Mouse (Mus musculus) heart, postnatal 0 days (tissue): ENCODE measurements around the gene Pou2f1. TPM values are rescaled to one million over a fixed set of nuclear protein-coding genes. Genes with fewer than 3 reads are reported as not detected.

Source experiments
- ATAC-seq: fragments of 200-750 bp; cut with Nextera tagmentation; 2 replicates; pipeline ENCODE4 v1.8.0; 2017; ENCODE audit warnings: low read depth, moderate number of reproducible peaks, moderate library complexity; ENCODE audit not compliant: insufficient read depth
- DNase-seq: peaks from one replicate; pipeline ENCODE4 v3.0.0-alpha.2; 2016; ENCODE audit warnings: low spot score
- H3K27ac ChIP-seq: fragments of 300-500 bp; sonication (generic); 2 replicates; pipeline ENCODE4 v1.5.1; 2014; ENCODE audit warnings: low read depth, mild to moderate bottlenecking
- H3K27me3 ChIP-seq: fragments of 300-500 bp; sonication (generic); 2 replicates; pipeline ENCODE4 v1.6.1; 2014; ENCODE audit warnings: low read length, mixed read lengths; ENCODE audit not compliant: control insufficient read depth, insufficient read depth
- H3K36me3 ChIP-seq: fragments of 300-500 bp; sonication (generic); replicated peaks from 2 replicates; pipeline ENCODE4 v1.6.1; 2014; ENCODE audit warnings: low read length, mixed read lengths; ENCODE audit not compliant: control insufficient read depth, insufficient read depth
- H3K4me1 ChIP-seq: fragments of 300-500 bp; sonication (generic); 2 replicates; pipeline ENCODE4 v1.6.1; 2014; ENCODE audit warnings: antibody characterized with exemption; ENCODE audit not compliant: control insufficient read depth, insufficient read depth
- H3K4me2 ChIP-seq: fragments of 300-500 bp; sonication (generic); 2 replicates; pipeline ENCODE4 v1.6.1; 2014; ENCODE audit warnings: low read depth, mild to moderate bottlenecking, low read length, moderate library complexity
- H3K4me3 ChIP-seq: fragments of 300-500 bp; sonication (generic); 2 replicates; pipeline ENCODE4 v1.5.1; 2014; ENCODE audit warnings: low read depth, low read length
- H3K9ac ChIP-seq: fragments of 300-500 bp; sonication (generic); replicated peaks from 2 replicates; pipeline ENCODE4 v1.6.1; 2014; ENCODE audit warnings: low read depth, low read length, mixed read lengths
- H3K9me3 ChIP-seq: fragments of 300-500 bp; sonication (generic); replicated peaks from 2 replicates; pipeline ENCODE4 v1.6.1; 2016; ENCODE audit warnings: low read length; ENCODE audit not compliant: control insufficient read depth
- CTCF ChIP-seq: IDR thresholded peaks from 2 replicates; pipeline ENCODE4 v1.5.1; 2016; ENCODE audit warnings: antibody characterized with exemption, control low read depth, low read depth
- EP300 ChIP-seq: IDR thresholded peaks from 2 replicates; pipeline ENCODE4 v1.6.1; 2016; ENCODE audit warnings: antibody characterized with exemption, low read depth
- WGBS: fragments of 180-500 bp; shearing (Covaris S2); extraction: QIAGEN DNeasy Blood & Tissue Kit; methylation state at CpG from one replicate; pipeline ENCODE4 v1.1.7; 2014; 5-methylcytosine and 5-hydroxymethylcytosine counted together
- polyA plus RNA-seq: library from polyadenylated mRNA; unstranded; fragments of >200 nt; fragmentation: Nextera tagmentation; extraction: Ambion mirVana; gene quantifications from 2 replicates; pipeline ENCODE4 v1.2.1, GENCODE M21; 2015
- total RNA-seq: library from RNA; depleted of rRNA; stranded (reverse); fragments of >200 nt; gene quantifications from 2 replicates; pipeline ENCODE4 v1.2.3, GENCODE M21; 2014; ENCODE audit warnings: low replicate concordance

Gene Pou2f1
- total and polyA plus RNA-seq, 2 experiments from 2014 or later: 5.2 to 27.0 TPM

GRCm38 (mm10) chr1:165829890-165830289 is 172.6 kb downstream of the Pou2f1 start:
- Histone ChIP-seq H3K9ac (no peak overlapping the region), H3K4me3 (no peak overlapping the region), H3K4me1 (no peaks in the 10 kb centered on the region), H3K27me3 (0 out of 2 replicates have a peak, but pooled peaks cover 4% of the 10 kb centered on the region), H3K9me3 (no peaks in the 10 kb centered on the region), H3K36me3 (no peaks in the 10 kb centered on the region), H3K27ac (no peak overlapping the region), H3K4me2 (no peak overlapping the region)
- DNase-seq (no peak), ATAC-seq (no peak)
- WGBS: 83% methylated on average over 5 of the region's 5 CpGs
- TF ChIP-seq EP300 (no peak), CTCF (no peak)

GRCm38 (mm10) chr1:165828615-165829014 is 173.9 kb downstream of the Pou2f1 start:
- H3K4me2 ChIP-seq: no peak overlapping the region
- no peaks in the 10 kb centered on the region for H3K36me3 ChIP-seq
- ATAC-seq (no peak), DNase-seq (no peak)
- 0 out of 2 replicates have a peak, but pooled peaks cover 4% of the 10 kb centered on the region for H3K27me3 ChIP-seq
- H3K4me3 ChIP-seq: no peak overlapping the region
- no peak overlapping the region for H3K27ac ChIP-seq
- TF ChIP-seq EP300: no peak
- no peak for TF ChIP-seq CTCF
- H3K9me3 ChIP-seq: no peaks in the 10 kb centered on the region
- no peaks in the 10 kb centered on the region for H3K4me1 ChIP-seq
- WGBS: 86% methylated on average over 6 of the region's 6 CpGs
- H3K9ac ChIP-seq: no peak overlapping the region

GRCm38 (mm10) chr1:165828173-165828572 is 174.3 kb downstream of the Pou2f1 start:
- Histone ChIP-seq H3K27me3 (0 out of 2 replicates have a peak, but pooled peaks cover 4% of the 10 kb centered on the region), H3K9me3 (no peaks in the 10 kb centered on the region), H3K4me1 (no peaks in the 10 kb centered on the region), H3K27ac (no peak overlapping the region), H3K36me3 (no peaks in the 10 kb centered on the region), H3K4me2 (no peak overlapping the region), H3K9ac (no peak overlapping the region), H3K4me3 (no peak overlapping the region)
- TF ChIP-seq CTCF: no peak
- TF ChIP-seq EP300: no peak
- ATAC-seq (no peak), DNase-seq (no peak)
- 83% methylated on average over 5 of the region's 5 CpGs for WGBS

GRCm38 (mm10) chr1:165822031-165822430 is 180.4 kb downstream of the Pou2f1 start:
- Histone ChIP-seq H3K4me3 (no peak overlapping the region), H3K4me2 (no peak overlapping the region), H3K27me3 (no peaks in the 10 kb centered on the region), H3K27ac (no peak overlapping the region), H3K4me1 (0 out of 2 replicates have a peak, but pooled peaks cover 3% of the 10 kb centered on the region), H3K9ac (no peak overlapping the region), H3K9me3 (no peaks in the 10 kb centered on the region), H3K36me3 (no peaks in the 10 kb centered on the region)
- DNase-seq (no peak), ATAC-seq (no peak)
- WGBS: 80% methylated on average over 2 of the region's 2 CpGs
- TF ChIP-seq CTCF: no peak
- no peak for TF ChIP-seq EP300

- DNase-seq (no peak), ATAC-seq (peak; percentile 54; the same call in 1 of the 2 replicates)
- Histone ChIP-seq H3K9ac (no peak overlapping the region), H3K36me3 (no peaks in the 10 kb centered on the region), H3K4me3 (no peak overlapping the region), H3K9me3 (no peaks in the 10 kb centered on the region), H3K27ac (no peak overlapping the region), H3K27me3 (peaks cover 4% of the 10 kb centered on the region; the same call in 1 of the 2 replicates), H3K4me1 (0 out of 2 replicates have a peak, but pooled peaks cover 3% of the 10 kb centered on the region), H3K4me2 (no peak overlapping the region)
- 64% methylated on average over 4 of the region's 4 CpGs for WGBS
- no peak for TF ChIP-seq EP300
These were observed 183.3 kb downstream of the Pou2f1 start for GRCm38 (mm10) chr1:165819147-165819546.
